Mouse (Mus musculus) G1E-ER4 (cell line): ENCODE measurements around the gene Ackr4. TPM values are rescaled to one million over a fixed set of nuclear protein-coding genes. Genes with fewer than 3 reads are reported as not detected.

Source experiments
- GATA1 ChIP-seq: IDR thresholded peaks from one replicate; pipeline ENCODE4 v1.8.0; 2012; ENCODE audit warnings: low read length, inconsistent platforms
- polyA plus RNA-seq: library from polyadenylated mRNA; stranded (reverse); fragments of >175 nt; gene quantifications from 2 replicates; pipeline ENCODE4 v1.2.3, GENCODE M21; 2012

Ackr4 gene
- polyA plus RNA-seq, 1 experiment, result not detected

- no peak for TF ChIP-seq GATA1
Measured at GRCm38 (mm10) chr9:104128110-104128509, 1.4 kb upstream of the Ackr4 start.

- TF ChIP-seq GATA1, result no peak
Measured at GRCm38 (mm10) chr9:104123622-104124021, 3.1 kb downstream of the Ackr4 start.

- TF ChIP-seq GATA1, result no peak
Measured at GRCm38 (mm10) chr9:104123101-104123500, 3.6 kb downstream of the Ackr4 start.

- TF ChIP-seq GATA1, result no peak
Measured at GRCm38 (mm10) chr9:104109151-104109550, 17.6 kb downstream of the Ackr4 start.

GRCm38 (mm10) chr9:104108571-104109143, 18.1 kb downstream of the Ackr4 start:
- TF ChIP-seq GATA1, result no peak

- TF ChIP-seq GATA1, result no peak
Measured at GRCm38 (mm10) chr9:104107482-104107881, 19.3 kb downstream of the Ackr4 start.

GRCm38 (mm10) chr9:104106930-104107329, 19.8 kb downstream of the Ackr4 start:
- no peak for TF ChIP-seq GATA1

- TF ChIP-seq GATA1, result no peak
Measured at GRCm38 (mm10) chr9:104104986-104105385, 21.7 kb downstream of the Ackr4 start.

GRCm38 (mm10) chr9:104102901-104103300, 23.8 kb downstream of the Ackr4 start:
- no peak for TF ChIP-seq GATA1

GRCm38 (mm10) chr9:104102301-104102700, 24.4 kb downstream of the Ackr4 start:
- TF ChIP-seq GATA1, result no peak

- no peak for TF ChIP-seq GATA1
Measured at GRCm38 (mm10) chr9:104101458-104101857, 25.3 kb downstream of the Ackr4 start.

- TF ChIP-seq GATA1, result no peak
Measured at GRCm38 (mm10) chr9:104100822-104101221, 25.9 kb downstream of the Ackr4 start.

- TF ChIP-seq GATA1, result no peak
Measured at GRCm38 (mm10) chr9:104099060-104099459, 27.7 kb downstream of the Ackr4 start.

GRCm38 (mm10) chr9:104098256-104098655, 28.5 kb downstream of the Ackr4 start:
- TF ChIP-seq GATA1, result no peak

- TF ChIP-seq GATA1, result no peak
Measured at GRCm38 (mm10) chr9:104092945-104093344, 33.8 kb downstream of the Ackr4 start.

- TF ChIP-seq GATA1, result no peak
Measured at GRCm38 (mm10) chr9:104088555-104088954, 38.2 kb downstream of the Ackr4 start.

GRCm38 (mm10) chr9:104085730-104086429, 40.9 kb downstream of the Ackr4 start:
- TF ChIP-seq GATA1, result no peak
